Mouse (Mus musculus): ENCODE measurements at regions not wholly inside any gene's neighbourhood (a gene's known extent, or its start where the extent isn't known, plus 50 kb on each side); places are given as distances from the start of the nearest gene placed in this dataset.

DNA sequence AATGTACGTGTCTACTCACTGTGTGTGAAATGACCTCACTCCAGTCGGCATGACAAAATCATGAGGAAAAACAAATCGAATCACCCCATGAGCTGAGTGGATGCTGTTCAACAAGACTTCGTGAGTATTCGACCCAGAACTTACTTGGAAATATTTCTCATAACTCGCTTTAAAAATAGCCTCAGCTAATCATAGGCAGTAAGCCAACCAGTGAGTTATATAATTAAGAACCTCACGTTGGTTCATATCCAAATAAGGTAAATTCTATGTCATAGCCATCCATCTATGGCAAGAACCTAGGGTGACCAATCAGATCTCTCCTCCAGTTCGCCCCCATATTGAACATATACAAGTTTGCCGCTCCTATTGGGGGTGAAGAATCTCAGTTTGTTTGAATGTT, 466.5 kb upstream of the Gm19410 start:
- H3K4me3 ChIP-seq (ENCODE audit: low read depth, low read length), result no peak overlapping the region
- WGBS (ENCODE audit: insufficient replicate concordance), result 81% methylated on average over 9 of the region's 9 CpGs
- H3K9ac ChIP-seq (ENCODE audit: low read depth, low read length), result no peak overlapping the region
- no peaks in the 10 kb centered on the region; the same call in 1 of the 2 replicates for H3K4me1 ChIP-seq (ENCODE audit: control insufficient read depth, insufficient read depth, low read length)
- H3K9me3 ChIP-seq (replicated peaks; ENCODE audit: control insufficient read depth, low read length), result no peaks in the 10 kb centered on the region
- no peaks in the 10 kb centered on the region for H3K36me3 ChIP-seq (ENCODE audit: control insufficient read depth, insufficient read depth, low read length)
- no peak overlapping the region for H3K4me2 ChIP-seq
- H3K27me3 ChIP-seq (ENCODE audit: control insufficient read depth, insufficient read depth, low read length), result no peaks in the 10 kb centered on the region
- ATAC-seq (replicated peaks; ENCODE audit: insufficient number of reproducible peaks, low FRiP score, low TSS enrichment), result no peak
- H3K27ac ChIP-seq (ENCODE audit: low read depth, low read length), result no peak overlapping the region

GRCm38 (mm10) chr8:35300359-35300758, 465.2 kb upstream of the Gm19410 start:
- no peak for ATAC-seq (replicated peaks; ENCODE audit: insufficient number of reproducible peaks, low FRiP score, low TSS enrichment)

GRCm38 (mm10) chr8:35300881-35301521, 464.6 kb upstream of the Gm19410 start:
- Histone ChIP-seq H3K4me3 (ENCODE audit: low read depth, low read length) (no peak overlapping the region), H3K27ac (ENCODE audit: low read depth, low read length) (no peak overlapping the region), H3K9ac (ENCODE audit: low read depth, low read length) (no peak overlapping the region), H3K9me3 (replicated peaks; ENCODE audit: control insufficient read depth, low read length) (peaks cover 7% of the 10 kb centered on the region), H3K36me3 (ENCODE audit: control insufficient read depth, insufficient read depth, low read length) (no peaks in the 10 kb centered on the region), H3K4me1 (ENCODE audit: control insufficient read depth, insufficient read depth, low read length) (no peaks in the 10 kb centered on the region), H3K27me3 (ENCODE audit: control insufficient read depth, insufficient read depth, low read length) (no peaks in the 10 kb centered on the region), H3K4me2 (no peak overlapping the region)
- 61% methylated on average over 10 of the region's 10 CpGs for WGBS (ENCODE audit: insufficient replicate concordance)
- no peak for ATAC-seq (replicated peaks; ENCODE audit: insufficient number of reproducible peaks, low FRiP score, low TSS enrichment)

More at GRCm38 (mm10) chr8:35300359-35300758, 465.2 kb upstream of the Gm19410 start:
- Histone ChIP-seq H3K4me1 (ENCODE audit: control insufficient read depth, insufficient read depth, low read length) (no peaks in the 10 kb centered on the region), H3K9ac (ENCODE audit: low read depth, low read length) (no peak overlapping the region), H3K9me3 (replicated peaks; ENCODE audit: control insufficient read depth, low read length) (peaks cover 7% of the 10 kb centered on the region), H3K27ac (ENCODE audit: low read depth, low read length) (no peak overlapping the region), H3K4me3 (ENCODE audit: low read depth, low read length) (no peak overlapping the region), H3K36me3 (ENCODE audit: control insufficient read depth, insufficient read depth, low read length) (no peaks in the 10 kb centered on the region), H3K4me2 (no peak overlapping the region), H3K27me3 (ENCODE audit: control insufficient read depth, insufficient read depth, low read length) (no peaks in the 10 kb centered on the region)
- 75% methylated on average over 3 of the region's 3 CpGs for WGBS (ENCODE audit: insufficient replicate concordance)

- peaks cover 7% of the 10 kb centered on the region for H3K9me3 ChIP-seq (replicated peaks; ENCODE audit: control insufficient read depth, low read length)
- H3K4me1 ChIP-seq (ENCODE audit: control insufficient read depth, insufficient read depth, low read length), result no peaks in the 10 kb centered on the region
- ATAC-seq (replicated peaks; ENCODE audit: insufficient number of reproducible peaks, low FRiP score, low TSS enrichment), result no peak
- no peak overlapping the region for H3K4me3 ChIP-seq (ENCODE audit: low read depth, low read length)
- no peaks in the 10 kb centered on the region for H3K27me3 ChIP-seq (ENCODE audit: control insufficient read depth, insufficient read depth, low read length)
- no peak overlapping the region for H3K27ac ChIP-seq (ENCODE audit: low read depth, low read length)
- H3K4me2 ChIP-seq, result no peak overlapping the region
- 80% methylated on average over 7 of the region's 7 CpGs for WGBS (ENCODE audit: insufficient replicate concordance)
- H3K9ac ChIP-seq (ENCODE audit: low read depth, low read length), result no peak overlapping the region
- no peaks in the 10 kb centered on the region for H3K36me3 ChIP-seq (ENCODE audit: control insufficient read depth, insufficient read depth, low read length)
Observed at GRCm38 (mm10) chr8:35302856-35303255, 462.7 kb upstream of the Gm19410 start.

DNA sequence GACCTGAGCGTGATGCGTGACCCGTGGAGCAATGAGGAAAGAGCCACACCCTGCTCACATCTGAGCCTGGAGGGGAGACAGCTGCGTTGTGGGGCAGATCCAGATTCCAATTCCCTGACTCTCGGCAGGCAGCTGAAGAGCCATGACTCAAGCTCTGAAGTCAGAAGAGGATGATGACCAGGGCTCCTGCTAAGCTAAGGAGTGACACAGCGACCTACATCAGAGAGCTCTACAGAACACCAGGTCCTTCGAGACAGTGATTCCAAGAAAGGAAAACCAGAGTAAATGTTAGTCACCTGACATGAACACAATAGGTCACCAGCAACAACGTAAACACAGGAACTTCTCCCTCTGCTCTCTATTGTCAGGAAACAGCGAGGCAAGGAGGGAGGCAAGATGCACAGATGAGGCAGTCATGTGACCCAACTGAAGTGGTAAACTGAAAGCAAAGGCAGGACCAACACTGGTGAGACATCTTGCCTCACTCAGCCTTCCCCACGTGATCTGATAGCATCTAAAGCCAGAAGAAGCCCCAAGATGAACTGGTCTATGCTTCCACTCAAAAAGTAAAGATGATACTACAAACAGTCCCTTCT, 444.2 kb upstream of the Gm19410 start:
- Histone ChIP-seq H3K9ac (ENCODE audit: low read depth, low read length) (no peak overlapping the region), H3K4me1 (ENCODE audit: control insufficient read depth, insufficient read depth, low read length) (no peaks in the 10 kb centered on the region), H3K27ac (ENCODE audit: low read depth, low read length) (no peak overlapping the region), H3K36me3 (ENCODE audit: control insufficient read depth, insufficient read depth, low read length) (no peaks in the 10 kb centered on the region), H3K9me3 (replicated peaks; ENCODE audit: control insufficient read depth, low read length) (no peaks in the 10 kb centered on the region), H3K27me3 (ENCODE audit: control insufficient read depth, insufficient read depth, low read length) (no peaks in the 10 kb centered on the region), H3K4me2 (no peak overlapping the region), H3K4me3 (ENCODE audit: low read depth, low read length) (no peak overlapping the region)
- 67% methylated on average over 10 of the region's 10 CpGs for WGBS (ENCODE audit: insufficient replicate concordance)
- ATAC-seq (replicated peaks; ENCODE audit: insufficient number of reproducible peaks, low FRiP score, low TSS enrichment), result no peak

DNA sequence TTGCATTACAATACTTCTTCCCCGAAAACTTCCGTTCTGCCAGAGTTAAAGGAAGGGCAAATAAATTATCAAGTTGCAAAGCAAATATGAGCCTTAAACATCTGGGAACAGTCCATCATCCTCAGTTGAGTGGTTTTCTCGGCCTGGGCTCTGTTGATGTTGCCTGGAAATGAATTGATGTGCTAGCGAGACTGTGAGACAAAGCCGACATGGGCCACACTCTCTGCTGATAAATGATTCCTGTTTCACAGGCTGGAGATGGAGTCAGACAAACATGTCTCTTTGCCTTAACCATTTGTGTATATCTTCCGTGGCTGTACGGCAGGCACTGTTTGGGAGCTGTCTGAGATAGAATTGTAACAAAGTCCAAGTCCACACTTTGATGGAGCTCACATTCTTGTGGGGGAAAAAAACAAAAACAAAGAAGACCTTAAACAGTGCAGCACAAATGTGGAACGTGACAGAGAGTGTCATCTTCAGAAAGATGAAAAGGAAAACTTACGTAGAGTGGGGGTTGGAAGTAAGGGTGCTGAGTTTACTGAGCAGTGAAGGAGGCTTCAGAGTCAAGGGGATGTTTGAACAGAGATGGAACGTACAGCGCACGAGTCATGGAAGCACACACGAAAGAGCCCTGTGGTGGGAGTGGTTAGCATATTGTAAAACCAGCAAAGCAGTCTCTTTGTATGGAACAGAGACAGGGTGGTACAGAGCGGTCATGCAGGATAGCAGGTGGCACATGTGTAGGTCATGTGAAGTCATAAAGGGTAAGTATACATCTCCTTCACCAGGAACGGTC, 442.2 kb upstream of the Gm19410 start:
- Histone ChIP-seq H3K9me3 (replicated peaks; ENCODE audit: control insufficient read depth, low read length) (no peaks in the 10 kb centered on the region), H3K4me1 (ENCODE audit: control insufficient read depth, insufficient read depth, low read length) (no peaks in the 10 kb centered on the region), H3K4me2 (no peak overlapping the region), H3K36me3 (ENCODE audit: control insufficient read depth, insufficient read depth, low read length) (no peaks in the 10 kb centered on the region), H3K27ac (ENCODE audit: low read depth, low read length) (no peak overlapping the region; the same call in 1 of the 2 replicates), H3K27me3 (ENCODE audit: control insufficient read depth, insufficient read depth, low read length) (no peaks in the 10 kb centered on the region), H3K4me3 (ENCODE audit: low read depth, low read length) (no peak overlapping the region), H3K9ac (ENCODE audit: low read depth, low read length) (no peak overlapping the region)
- WGBS (ENCODE audit: insufficient replicate concordance), result 68% methylated on average over 15 of the region's 15 CpGs
- no peak for ATAC-seq (replicated peaks; ENCODE audit: insufficient number of reproducible peaks, low FRiP score, low TSS enrichment)
